Comparison of ENCODE assay signal across 8 mouse cellular contexts in the genomic region with DNA sequence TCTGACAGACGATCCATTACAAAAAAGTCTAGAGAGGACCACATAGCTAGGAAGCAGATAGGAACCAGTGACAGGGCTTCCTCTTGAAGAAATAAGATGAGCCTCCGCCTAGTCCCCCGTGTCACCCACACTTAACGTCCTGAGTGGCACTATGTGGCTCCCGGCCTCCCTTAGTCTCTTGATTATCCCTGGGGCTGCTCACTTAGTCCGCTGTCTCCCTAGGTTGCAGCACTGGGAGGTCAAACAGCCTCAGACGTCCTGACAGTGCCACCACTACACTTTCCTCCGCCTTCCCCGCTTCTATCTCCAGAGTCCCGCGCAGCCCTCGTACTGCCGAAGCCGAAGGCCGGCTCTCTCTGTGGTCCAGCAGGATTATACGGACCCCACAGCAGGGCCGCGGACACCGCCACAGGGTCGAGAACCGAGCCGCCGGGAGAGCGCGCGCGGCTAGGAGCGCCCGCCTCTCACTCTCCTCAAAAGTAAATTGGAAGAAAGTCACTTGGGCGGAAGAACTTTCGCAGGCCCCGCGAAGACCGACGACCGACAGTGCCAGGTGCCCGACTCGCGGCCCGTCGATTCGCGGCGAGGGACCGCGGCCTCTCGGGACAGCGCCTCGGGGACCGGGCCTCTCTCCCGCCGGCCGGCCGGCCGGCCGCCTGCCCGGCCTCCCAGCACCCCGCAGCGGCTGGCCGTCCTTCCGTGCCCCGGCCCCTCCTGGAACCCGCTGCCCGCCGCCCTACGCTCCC. TPM values are rescaled to one million over a fixed set of nuclear protein-coding genes. Genes with fewer than 3 reads are reported as not detected.
DNase-seq lines count a peak whose midpoint lies in the region; ATAC-seq and TF ChIP-seq lines count a peak whose summit lies in the region.

No protein-coding gene starts in this region.

- H3K4me3 ChIP-seq in kidney, embryonic 14.5 days (ENCODE audit: low read length), result peak overlapping the region; percentile 73
- H3K4me3 ChIP-seq in G1E (ENCODE audit: low read depth, low read length), result peak overlapping the region; percentile 89
- H3K4me3 ChIP-seq in embryonic fibroblast, embryonic 13.5 days (ENCODE audit: insufficient read depth, low read length), result peak overlapping the region; percentile 90
- peak overlapping the region; percentile 94 for H3K4me3 ChIP-seq in limb, embryonic 10.5 days
- H3K4me3 ChIP-seq in midbrain, postnatal 0 days (ENCODE audit: low read depth, low read length), result peak overlapping the region; percentile 97

- no peaks in the 10 kb centered on the region for H3K27me3 ChIP-seq in kidney, embryonic 14.5 days (ENCODE audit: control insufficient read depth, insufficient read depth, low read length)
- H3K27me3 ChIP-seq in G1E (ENCODE audit: insufficient read depth, low read length), result peaks cover 3% of the 10 kb centered on the region; the same call in 1 of the 2 replicates
- H3K27me3 ChIP-seq in limb, embryonic 10.5 days (ENCODE audit: low read depth, poor library complexity, severe bottlenecking), result no peaks in the 10 kb centered on the region
- H3K27me3 ChIP-seq in midbrain, postnatal 0 days (ENCODE audit: insufficient read depth, low read length), result no peaks in the 10 kb centered on the region

- no peak for TF ChIP-seq CTCF in G1E (IDR thresholded peaks at IDR 0.05; ENCODE audit: low read depth, low read length)
- TF ChIP-seq CTCF in embryonic fibroblast, embryonic 13.5 days (IDR thresholded peaks at IDR 0.05; ENCODE audit: borderline replicate concordance, insufficient read depth, low read length), result no peak
- TF ChIP-seq CTCF in midbrain, postnatal 0 days (IDR thresholded peaks at IDR 0.05), result no peak

- TF ChIP-seq POLR2A in embryonic fibroblast, embryonic 13.5 days (IDR thresholded peaks at IDR 0.05; ENCODE audit: low read depth, low read length), result no peak

- 2% methylated on average over 63 of the region's 66 CpGs for WGBS in kidney, embryonic 14.5 days
- 1% methylated on average over 66 of the region's 66 CpGs for WGBS in limb, embryonic 10.5 days
- under 1% methylated on average over 54 of the region's 66 CpGs for WGBS in midbrain, postnatal 0 days

- H3K36me3 ChIP-seq in kidney, embryonic 14.5 days (ENCODE audit: control insufficient read depth, insufficient read depth, low read length), result peaks cover 10% of the 10 kb centered on the region
- H3K36me3 ChIP-seq in G1E (replicated peaks), result peaks cover 37% of the 10 kb centered on the region
- H3K36me3 ChIP-seq in limb, embryonic 10.5 days, result peaks cover 14% of the 10 kb centered on the region
- H3K36me3 ChIP-seq in midbrain, postnatal 0 days (ENCODE audit: insufficient read depth, low read length), result 0 out of 2 replicates have a peak, but pooled peaks cover 4% of the 10 kb centered on the region

- peak overlapping the region; percentile 87 for H3K9ac ChIP-seq in kidney, embryonic 14.5 days (ENCODE audit: low read depth, low read length)
- peak overlapping the region; percentile 74 for H3K9ac ChIP-seq in midbrain, postnatal 0 days (replicated peaks; ENCODE audit: low read length, poor library complexity, severe bottlenecking)

- peak overlapping the region; percentile 89 for H3K4me2 ChIP-seq in kidney, embryonic 14.5 days (replicated peaks; ENCODE audit: low read depth, low read length)
- H3K4me2 ChIP-seq in midbrain, postnatal 0 days (ENCODE audit: low read depth, low read length, poor library complexity, severe bottlenecking), result peak overlapping the region; percentile 97

- peaks cover 6% of the 10 kb centered on the region; the same call in 1 of the 2 replicates for H3K4me1 ChIP-seq in kidney, embryonic 14.5 days (ENCODE audit: control insufficient read depth, insufficient read depth, low read length)
- peaks cover 40% of the 10 kb centered on the region for H3K4me1 ChIP-seq in G1E (ENCODE audit: insufficient read depth, low read depth, low read length)
- peaks cover 7% of the 10 kb centered on the region for H3K4me1 ChIP-seq in embryonic fibroblast, embryonic 13.5 days (ENCODE audit: control insufficient read depth, insufficient read depth, low read length)
- H3K4me1 ChIP-seq in limb, embryonic 10.5 days, result peaks cover 19% of the 10 kb centered on the region
- peaks cover 12% of the 10 kb centered on the region; the same call in 1 of the 2 replicates for H3K4me1 ChIP-seq in midbrain, postnatal 0 days (ENCODE audit: insufficient read depth, low read length)

- DNase-seq in kidney, postnatal 14 days, result no peak
- peak; percentile 28 for DNase-seq in G1E (ENCODE audit: low spot score)
- no peak for DNase-seq in limb, embryonic 10.5 days (ENCODE audit: low spot score)
- DNase-seq in midbrain, postnatal 0 days (ENCODE audit: low spot score), result no peak
- DNase-seq in right cerebral cortex, postnatal 14 days, result no peak
- DNase-seq in frontal cortex, postnatal 36 days (ENCODE audit: low spot score in 2 of 2), result no peak

- ATAC-seq in kidney, embryonic 14.5 days (ENCODE audit: low FRiP score, low TSS enrichment), result peak; percentile 38; the same call in 1 of the 2 replicates
- no peak for ATAC-seq in G1E (ENCODE audit: extremely low read depth, insufficient number of reproducible peaks, low FRiP score, poor library complexity, severe bottlenecking)
- ATAC-seq in midbrain, postnatal 0 days (ENCODE audit: low FRiP score), result peak; percentile 38; the same call in 1 of the 2 replicates

- H3K27ac ChIP-seq in kidney, embryonic 14.5 days (ENCODE audit: low read depth, low read length), result no peak overlapping the region
- H3K27ac ChIP-seq in embryonic fibroblast, embryonic 13.5 days (ENCODE audit: insufficient read depth, low read length), result no peak overlapping the region
- H3K27ac ChIP-seq in limb, embryonic 10.5 days, result peak overlapping the region; percentile 90
- H3K27ac ChIP-seq in midbrain, postnatal 0 days (ENCODE audit: low read depth, low read length), result peak overlapping the region; percentile 47; the same call in 1 of the 2 replicates

- H3K9me3 ChIP-seq in kidney, embryonic 14.5 days (ENCODE audit: control insufficient read depth, low read length), result no peaks in the 10 kb centered on the region
- H3K9me3 ChIP-seq in G1E (replicated peaks), result no peaks in the 10 kb centered on the region
- H3K9me3 ChIP-seq in limb, embryonic 10.5 days (replicated peaks), result no peaks in the 10 kb centered on the region
- no peaks in the 10 kb centered on the region for H3K9me3 ChIP-seq in midbrain, postnatal 0 days (ENCODE audit: low read length)

RNA-seq across cellular contexts. Expression of a gene that starts 0.5 kb away (rescaled TPM):
- polyA plus RNA-seq in kidney, embryonic 14.5 days (2014; fragmentation: Nextera tagmentation; extraction: Ambion mirVana), result 63.8 and 65.8 TPM in 2 replicates
- total RNA-seq in G1E (2014; fragmentation: Nextera tagmentation), result 23.3 and 25.9 TPM in 2 replicates
- total RNA-seq in G1E (2017), result 33.9 and 41.5 TPM in 2 replicates
- polyA plus RNA-seq in G1E (2012), result 36.3 and 37.1 TPM in 2 replicates
- 15.2 and 15.9 TPM in 2 replicates for polyA plus RNA-seq in embryonic fibroblast, embryonic 13.5 days (2011; ENCODE audit: insufficient read length, low read depth, missing spikeins)
- polyA plus RNA-seq in limb, embryonic 10.5 days (2016; fragmentation: Nextera tagmentation; extraction: Ambion mirVana), result 67.8 and 74.4 TPM in 2 replicates
- total RNA-seq in midbrain, postnatal 0 days (2014; rRNA removed), result 27.4 and 31.6 TPM in 2 replicates
- polyA plus RNA-seq in midbrain, postnatal 0 days (2015; fragmentation: Nextera tagmentation; extraction: Ambion mirVana), result 38.0 and 41.3 TPM in 2 replicates

RNA-seq across cellular contexts. Expression of a gene that starts 35.3 kb away (rescaled TPM):
- polyA plus RNA-seq in kidney, embryonic 14.5 days (2014; fragmentation: Nextera tagmentation; extraction: Ambion mirVana), result 1.2 and 1.3 TPM in 2 replicates
- total RNA-seq in G1E (2014; fragmentation: Nextera tagmentation), result 2.0 TPM in 1 of 2 replicates, not detected in the other
- total RNA-seq in G1E (2017), result 0.06 and 0.11 TPM in 2 replicates
- 0.01 TPM in 1 of 2 replicates, not detected in the other for polyA plus RNA-seq in G1E (2012)
- polyA plus RNA-seq in embryonic fibroblast, embryonic 13.5 days (2011; ENCODE audit: insufficient read length, low read depth, missing spikeins), result 5.1 and 5.4 TPM in 2 replicates
- polyA plus RNA-seq in limb, embryonic 10.5 days (2016; fragmentation: Nextera tagmentation; extraction: Ambion mirVana), result 0.26 and 0.34 TPM in 2 replicates
- total RNA-seq in midbrain, postnatal 0 days (2014; rRNA removed), result 144 and 175 TPM in 2 replicates
- polyA plus RNA-seq in midbrain, postnatal 0 days (2015; fragmentation: Nextera tagmentation; extraction: Ambion mirVana), result 94.2 and 99.9 TPM in 2 replicates

Comparison
In these comparisons a context has a peak if more than half of its experiments do, and no peak if none do; other contexts are left out.
1. H3K27ac ChIP-seq: peak in limb, embryonic 10.5 days (single experiment) and midbrain, postnatal 0 days (single experiment); none in kidney, embryonic 14.5 days (single experiment) and embryonic fibroblast, embryonic 13.5 days (single experiment).
2. RNA of a gene that starts 35.3 kb away (polyA plus RNA-seq): 94.2 to 99.9 TPM in midbrain, postnatal 0 days; 5.1 to 5.4 TPM in embryonic fibroblast, embryonic 13.5 days, 1.2 to 1.3 TPM in kidney, embryonic 14.5 days, 0.26 to 0.34 TPM in limb, embryonic 10.5 days and 0.01 TPM in G1E; every median in the first group is over 10 times any median in the second.
3. Peak in every context shown above with its lines, with median percentiles within 50 percentile points of each other: H3K4me3 ChIP-seq.